Mouse (Mus musculus) forebrain, embryonic 15.5 days (tissue): ENCODE measurements at regions not wholly inside any gene's neighbourhood (a gene's known extent, or its start where the extent isn't known, plus 50 kb on each side); places are given as distances from the start of the nearest gene placed in this dataset.

ENCODE experiments used
- ATAC-seq: fragments of 200-750 bp; cut with Nextera tagmentation; replicated peaks from 2 replicates; pipeline ENCODE4 v1.8.0; 2017; ENCODE audit warnings: mild to moderate bottlenecking, moderate TSS enrichment, moderate library complexity
- H3K27ac ChIP-seq: fragments of 300-500 bp; sonication (generic); replicated peaks from 2 replicates; pipeline ENCODE4 v1.5.1; 2015; ENCODE audit warnings: mild to moderate bottlenecking, inconsistent platforms
- H3K27me3 ChIP-seq: fragments of 300-500 bp; sonication (generic); 2 replicates; pipeline ENCODE4 v1.6.1; 2015; ENCODE audit warnings: inconsistent platforms
- H3K36me3 ChIP-seq: fragments of 300-500 bp; sonication (generic); 2 replicates; pipeline ENCODE4 v1.6.1; 2015; ENCODE audit warnings: mild to moderate bottlenecking, inconsistent platforms
- H3K4me1 ChIP-seq: fragments of 300-500 bp; sonication (generic); 2 replicates; pipeline ENCODE4 v1.6.1; 2015; ENCODE audit warnings: inconsistent platforms
- H3K4me2 ChIP-seq: fragments of 300-500 bp; sonication (generic); replicated peaks from 2 replicates; pipeline ENCODE4 v1.6.1; 2015; ENCODE audit warnings: mild to moderate bottlenecking, inconsistent platforms
- H3K4me3 ChIP-seq: fragments of 300-500 bp; sonication (generic); 2 replicates; pipeline ENCODE4 v1.5.1; 2015; ENCODE audit warnings: mild to moderate bottlenecking, inconsistent platforms
- H3K9ac ChIP-seq: fragments of 300-500 bp; sonication (generic); replicated peaks from 2 replicates; pipeline ENCODE4 v1.6.1; 2015; ENCODE audit warnings: mild to moderate bottlenecking, inconsistent platforms
- H3K9me3 ChIP-seq: fragments of 300-500 bp; sonication (generic); 2 replicates; pipeline ENCODE4 v1.6.1; 2016; ENCODE audit warnings: inconsistent platforms
- WGBS: fragments of 180-500 bp; shearing (Covaris S2); methylation state at CpG from one replicate; pipeline ENCODE4 v1.1.7; 2015; ENCODE audit warnings: mixed read lengths; 5-methylcytosine and 5-hydroxymethylcytosine counted together

GRCm38 (mm10) chr13:72345647-72346133 lies 282.9 kb upstream of the Irx2 start:
- ATAC-seq, result peak; percentile 89
- H3K9me3 ChIP-seq, result no peaks in the 10 kb centered on the region
- WGBS, result under 1% methylated on average over 6 of the region's 6 CpGs
- H3K36me3 ChIP-seq, result no peaks in the 10 kb centered on the region
- no peak overlapping the region for H3K27ac ChIP-seq
- no peak overlapping the region for H3K4me3 ChIP-seq
- peaks cover 85% of the 10 kb centered on the region for H3K27me3 ChIP-seq
- no peak overlapping the region for H3K4me2 ChIP-seq
- H3K4me1 ChIP-seq, result peaks cover 17% of the 10 kb centered on the region
- no peak overlapping the region for H3K9ac ChIP-seq

DNA sequence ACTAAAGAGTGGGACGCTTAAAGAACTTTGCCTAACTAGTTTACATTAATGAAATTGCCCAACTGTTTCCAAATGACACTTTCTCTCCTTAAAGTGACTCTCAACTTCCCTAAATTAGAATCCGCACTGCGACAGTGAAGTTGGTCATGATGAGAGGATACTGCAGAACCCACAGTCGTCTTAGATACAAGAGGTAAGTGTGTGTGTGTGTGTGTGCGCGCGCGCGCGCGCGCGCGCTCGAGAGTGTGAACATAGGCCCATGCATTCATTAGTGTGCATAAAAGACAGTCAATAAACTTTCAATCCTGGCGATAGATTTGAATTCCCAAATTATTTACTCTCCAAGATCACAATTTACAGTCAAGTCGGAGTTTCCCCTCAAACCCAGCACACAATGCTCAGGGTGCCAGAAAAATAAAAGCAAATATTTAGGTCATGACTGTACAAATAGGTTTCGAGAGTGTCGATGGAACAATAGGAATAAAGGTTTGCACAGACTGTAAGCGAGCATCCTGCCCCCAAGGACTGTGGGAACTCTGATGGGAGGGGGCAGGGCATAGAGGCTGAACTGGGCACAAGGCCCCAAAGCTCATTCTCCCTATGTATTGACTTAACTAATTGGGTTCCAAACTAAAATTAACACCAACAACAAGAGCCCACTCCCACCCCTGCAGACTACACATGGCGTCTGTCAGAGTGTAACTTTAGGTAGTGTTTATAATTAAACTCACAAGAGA lies 282.2 kb upstream of the Irx2 start:
- peak; percentile 53; the same call in 1 of the 2 replicates for ATAC-seq
- Histone ChIP-seq H3K4me1 (peaks cover 17% of the 10 kb centered on the region), H3K36me3 (no peaks in the 10 kb centered on the region), H3K27ac (no peak overlapping the region), H3K4me3 (no peak overlapping the region), H3K4me2 (no peak overlapping the region), H3K9ac (no peak overlapping the region), H3K9me3 (no peaks in the 10 kb centered on the region), H3K27me3 (peaks cover 83% of the 10 kb centered on the region)
- 12% methylated on average over 21 of the region's 21 CpGs for WGBS

DNA sequence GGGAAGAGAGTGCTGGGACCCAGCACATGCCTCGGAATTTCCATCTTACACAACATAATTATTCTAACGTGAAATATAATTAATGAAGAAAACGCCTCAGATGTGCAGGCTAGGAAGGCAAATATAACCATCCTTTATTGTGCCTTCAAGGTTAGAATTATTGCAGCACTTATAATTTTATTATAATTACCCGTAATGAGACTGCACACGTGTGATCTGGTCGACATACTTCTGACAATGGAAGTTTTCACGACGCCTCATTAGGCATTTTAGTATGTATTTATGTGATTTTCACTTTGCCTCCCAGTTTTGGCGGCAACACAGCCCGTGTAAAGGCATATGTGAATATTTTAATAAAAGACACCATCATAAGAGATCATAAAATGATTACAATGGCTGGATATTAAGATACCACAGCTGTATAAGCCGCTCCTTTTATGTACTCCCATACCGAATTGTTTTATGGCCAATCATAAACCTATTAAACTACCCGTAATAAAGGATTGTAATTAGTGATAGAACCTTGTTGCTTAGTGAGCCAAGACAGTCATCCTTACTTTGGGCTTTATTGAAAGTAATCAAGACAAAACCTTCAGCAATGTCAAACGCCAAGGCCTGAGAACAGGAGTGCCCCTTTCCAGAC lies 281.6 kb upstream of the Irx2 start:
- H3K27me3 ChIP-seq, result peaks cover 83% of the 10 kb centered on the region
- H3K27ac ChIP-seq, result no peak overlapping the region
- no peak overlapping the region for H3K9ac ChIP-seq
- H3K36me3 ChIP-seq, result no peaks in the 10 kb centered on the region
- H3K9me3 ChIP-seq, result no peaks in the 10 kb centered on the region
- H3K4me2 ChIP-seq, result no peak overlapping the region
- H3K4me1 ChIP-seq, result peaks cover 17% of the 10 kb centered on the region
- 62% methylated on average over 14 of the region's 14 CpGs for WGBS
- ATAC-seq, result no peak
- no peak overlapping the region for H3K4me3 ChIP-seq

DNA sequence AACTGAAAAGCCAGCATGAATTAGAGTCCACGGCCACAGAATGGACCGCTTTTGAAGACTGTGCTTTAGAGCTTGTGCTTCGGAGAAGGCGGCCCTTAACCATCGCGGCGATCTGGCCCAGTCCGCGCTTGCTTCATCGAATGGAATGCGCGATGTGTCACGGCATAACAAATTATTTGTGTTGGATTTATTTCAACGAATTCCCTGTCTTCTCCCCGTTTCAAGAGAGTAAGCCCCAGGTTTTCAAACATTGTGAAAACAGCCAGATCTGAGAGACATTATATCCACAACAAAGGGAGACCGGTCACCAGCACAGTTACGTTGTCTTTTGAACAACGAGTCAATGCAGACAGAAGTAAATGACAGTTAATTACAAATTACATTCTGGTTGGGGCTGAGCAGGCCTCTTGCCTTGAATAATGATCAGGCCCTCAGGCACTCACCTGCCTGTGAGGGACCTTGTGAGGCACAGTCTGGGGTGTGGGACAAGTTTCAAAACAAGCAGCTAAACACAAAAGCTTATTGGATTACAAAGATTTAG lies 275.9 kb upstream of the Irx2 start:
- no peak overlapping the region for H3K27ac ChIP-seq

GRCm38 (mm10) chr13:72355297-72355696 lies 273.3 kb upstream of the Irx2 start:
- H3K27me3 ChIP-seq, result peaks cover 84% of the 10 kb centered on the region
- H3K27ac ChIP-seq, result no peak overlapping the region
- no peak overlapping the region for H3K9ac ChIP-seq
- no peak for ATAC-seq
- peaks cover 13% of the 10 kb centered on the region for H3K4me1 ChIP-seq
- no peak overlapping the region for H3K4me2 ChIP-seq
- H3K4me3 ChIP-seq, result no peak overlapping the region
- no peaks in the 10 kb centered on the region for H3K36me3 ChIP-seq
- no peaks in the 10 kb centered on the region for H3K9me3 ChIP-seq
- WGBS, result 39% methylated on average over 1 of the region's 1 CpGs

More for the DNA sequence above, 275.9 kb upstream of the Irx2 start:
- peaks cover 10% of the 10 kb centered on the region for H3K4me1 ChIP-seq
- H3K9me3 ChIP-seq, result no peaks in the 10 kb centered on the region
- H3K36me3 ChIP-seq, result no peaks in the 10 kb centered on the region
- no peak overlapping the region for H3K4me3 ChIP-seq
- H3K27me3 ChIP-seq, result peaks cover 88% of the 10 kb centered on the region
- ATAC-seq, result peak; percentile 57
- no peak overlapping the region; the same call in 1 of the 2 replicates for H3K4me2 ChIP-seq
- H3K9ac ChIP-seq, result no peak overlapping the region
- WGBS, result 5% methylated on average over 18 of the region's 18 CpGs

DNA sequence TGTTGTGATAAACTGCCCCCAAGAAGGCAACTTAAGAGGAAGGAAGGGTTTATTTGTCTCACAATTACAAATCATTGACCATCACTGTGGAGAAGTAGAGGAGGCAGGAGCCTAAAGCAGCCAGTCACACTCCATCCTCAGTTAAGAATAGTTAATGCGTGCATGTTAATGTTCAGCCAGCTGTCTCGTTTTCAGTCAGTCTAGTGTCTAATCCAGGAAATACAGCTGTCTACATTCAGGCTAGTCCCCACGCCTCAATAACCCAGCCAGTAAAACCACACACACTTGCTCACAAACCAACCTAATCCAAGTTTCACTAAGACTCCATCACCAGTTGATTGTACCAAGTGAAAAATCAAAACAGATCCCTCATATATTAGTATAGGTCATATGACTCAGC lies 272.8 kb upstream of the Irx2 start:
- peaks cover 83% of the 10 kb centered on the region for H3K27me3 ChIP-seq
- H3K9me3 ChIP-seq, result no peaks in the 10 kb centered on the region
- no peak overlapping the region for H3K9ac ChIP-seq
- no peaks in the 10 kb centered on the region for H3K36me3 ChIP-seq
- no peak overlapping the region for H3K27ac ChIP-seq
- H3K4me1 ChIP-seq, result peaks cover 13% of the 10 kb centered on the region
- H3K4me3 ChIP-seq, result no peak overlapping the region
- ATAC-seq, result no peak
- no peak overlapping the region for H3K4me2 ChIP-seq
- 52% methylated on average over 3 of the region's 3 CpGs for WGBS

DNA sequence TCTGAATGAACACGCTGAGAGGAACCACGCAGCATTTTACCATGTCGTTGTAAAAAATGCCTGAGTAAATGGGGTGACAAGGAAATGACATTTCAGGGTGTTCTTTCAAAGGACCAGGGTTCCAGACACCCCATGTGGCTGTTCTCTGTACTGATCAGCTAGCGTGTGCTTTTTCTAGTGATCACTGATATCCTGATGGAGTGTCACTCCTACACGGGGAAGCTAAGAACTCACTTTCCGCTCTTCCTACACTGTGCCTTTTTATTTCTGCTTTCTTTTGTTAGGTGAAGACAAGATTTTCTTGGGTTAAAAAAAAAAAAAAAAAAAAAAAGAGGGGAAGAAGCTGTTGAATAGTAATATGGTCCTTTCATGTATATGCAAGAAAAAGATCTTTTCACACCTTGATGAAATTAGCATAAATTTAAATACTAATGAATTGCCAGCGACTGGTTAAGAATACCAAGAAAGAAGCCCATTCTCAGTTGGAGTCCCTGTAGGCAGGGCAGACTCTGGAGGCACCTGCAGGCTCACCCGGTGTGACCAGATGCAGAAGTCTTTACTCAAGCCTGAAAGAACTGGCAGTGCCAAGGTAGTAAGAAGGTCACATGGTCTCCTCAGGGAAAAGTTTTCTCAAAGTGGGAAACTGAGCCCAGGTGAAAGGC lies 270.2 kb upstream of the Irx2 start:
- H3K4me3 ChIP-seq, result no peak overlapping the region
- H3K36me3 ChIP-seq, result no peaks in the 10 kb centered on the region
- peak; percentile 70 for ATAC-seq
- H3K9ac ChIP-seq, result no peak overlapping the region
- H3K27me3 ChIP-seq, result peaks cover 88% of the 10 kb centered on the region
- H3K9me3 ChIP-seq, result no peaks in the 10 kb centered on the region
- H3K27ac ChIP-seq, result no peak overlapping the region
- 0 out of 2 replicates have a peak, but pooled peaks cover 3% of the 10 kb centered on the region for H3K4me1 ChIP-seq
- H3K4me2 ChIP-seq, result no peak overlapping the region
- 19% methylated on average over 8 of the region's 8 CpGs for WGBS

GRCm38 (mm10) chr13:72365534-72366271 lies 262.9 kb upstream of the Irx2 start:
- H3K4me2 ChIP-seq, result 0 out of 2 replicates have a peak overlapping the region, but pooled peaks have one; percentile 7
- peaks cover 10% of the 10 kb centered on the region for H3K4me1 ChIP-seq
- H3K9ac ChIP-seq, result no peak overlapping the region
- WGBS, result 12% methylated on average over 24 of the region's 24 CpGs
- H3K4me3 ChIP-seq, result no peak overlapping the region
- ATAC-seq, result 0 out of 2 replicates have a peak, but pooled peaks have one; percentile 32
- peaks cover 75% of the 10 kb centered on the region for H3K27me3 ChIP-seq
- no peaks in the 10 kb centered on the region for H3K36me3 ChIP-seq
- H3K9me3 ChIP-seq, result no peaks in the 10 kb centered on the region
- H3K27ac ChIP-seq, result no peak overlapping the region

GRCm38 (mm10) chr13:72366281-72366680 lies 262.3 kb upstream of the Irx2 start:
- peaks cover 71% of the 10 kb centered on the region for H3K27me3 ChIP-seq
- ATAC-seq, result no peak
- H3K27ac ChIP-seq, result no peak overlapping the region
- peaks cover 10% of the 10 kb centered on the region for H3K4me1 ChIP-seq
- H3K4me3 ChIP-seq, result no peak overlapping the region
- no peaks in the 10 kb centered on the region for H3K9me3 ChIP-seq
- WGBS, result 58% methylated on average over 11 of the region's 11 CpGs
- 0 out of 2 replicates have a peak overlapping the region, but pooled peaks have one; percentile 7 for H3K4me2 ChIP-seq
- no peaks in the 10 kb centered on the region for H3K36me3 ChIP-seq
- no peak overlapping the region for H3K9ac ChIP-seq

GRCm38 (mm10) chr13:72370131-72370530 lies 258.5 kb upstream of the Irx2 start:
- WGBS, result 83% methylated on average over 1 of the region's 1 CpGs
- Histone ChIP-seq H3K9me3 (no peaks in the 10 kb centered on the region), H3K27me3 (peaks cover 40% of the 10 kb centered on the region), H3K27ac (no peak overlapping the region), H3K4me3 (no peak overlapping the region), H3K4me1 (peaks cover 10% of the 10 kb centered on the region), H3K36me3 (no peaks in the 10 kb centered on the region), H3K9ac (no peak overlapping the region), H3K4me2 (no peak overlapping the region)
- ATAC-seq, result no peak

- H3K27me3 ChIP-seq, result peaks cover 31% of the 10 kb centered on the region
- peaks cover 3% of the 10 kb centered on the region for H3K4me1 ChIP-seq
- H3K4me3 ChIP-seq, result no peak overlapping the region
- H3K4me2 ChIP-seq, result no peak overlapping the region
- H3K9me3 ChIP-seq, result no peaks in the 10 kb centered on the region
- no peak overlapping the region for H3K9ac ChIP-seq
- ATAC-seq, result no peak
- H3K36me3 ChIP-seq, result no peaks in the 10 kb centered on the region
- WGBS, result 73% methylated on average over 5 of the region's 5 CpGs
- no peak overlapping the region for H3K27ac ChIP-seq
These were observed 257.6 kb upstream of the Irx2 start for GRCm38 (mm10) chr13:72370997-72371396.
